Mouse (Mus musculus) ES-Bruce4 (cell line): Measurements from ENCODE around the gene 4931423N10Rik.

Source experiments
- CTCF ChIP-seq: IDR thresholded peaks from one replicate; pipeline ENCODE4 v1.8.1; 2011; ENCODE audit warnings: low read depth, low read length
- POLR2A ChIP-seq: IDR thresholded peaks from one replicate; pipeline ENCODE4 v1.8.1; 2011; ENCODE audit warnings: low read length; ENCODE audit not compliant: insufficient read depth

GRCm38 (mm10) chr2:23213661-23214060, 6.4 kb downstream of the 4931423N10Rik start:
- TF ChIP-seq POLR2A: no peak
- no peak for TF ChIP-seq CTCF
